Mouse (Mus musculus): ENCODE results near the gene Sugp1. TPM values are rescaled to one million over a fixed set of nuclear protein-coding genes. Genes with fewer than 3 reads are reported as not detected.

Gene Sugp1
- polyA plus RNA-seq, 1 experiment from 2014 or later = 34.1 TPM

GRCm38 (mm10) chr8:70111192-70111795 is 68.7 kb downstream of the Sugp1 start:
- Histone ChIP-seq H3K27ac (no peak overlapping the region), H3K36me3 (ENCODE audit: inconsistent target) (no peaks in the 10 kb centered on the region), H3K4me3 (ENCODE audit: inconsistent target) (no peak overlapping the region), H3K79me2 (ENCODE audit: inconsistent target) (no peaks in the 10 kb centered on the region)
- WGBS (ENCODE audit: missing documents) = 62% methylated on average over 23 of the region's 23 CpGs

GRCm38 (mm10) chr8:70112401-70113016 is 69.9 kb downstream of the Sugp1 start:
- Histone ChIP-seq H3K36me3 (ENCODE audit: inconsistent target) (no peaks in the 10 kb centered on the region), H3K27ac (no peak overlapping the region), H3K4me3 (ENCODE audit: inconsistent target) (no peak overlapping the region), H3K79me2 (ENCODE audit: inconsistent target) (no peaks in the 10 kb centered on the region)
- 11% methylated on average over 43 of the region's 43 CpGs for WGBS (ENCODE audit: missing documents)

GRCm38 (mm10) chr8:70114488-70114887 is 71.9 kb downstream of the Sugp1 start:
- no peaks in the 10 kb centered on the region for H3K79me2 ChIP-seq (ENCODE audit: inconsistent target)
- no peak overlapping the region for H3K4me3 ChIP-seq (ENCODE audit: inconsistent target)
- H3K27ac ChIP-seq = no peak overlapping the region
- WGBS (ENCODE audit: missing documents) = 3% methylated on average over 6 of the region's 6 CpGs
- no peaks in the 10 kb centered on the region for H3K36me3 ChIP-seq (ENCODE audit: inconsistent target)

- Histone ChIP-seq H3K36me3 (ENCODE audit: inconsistent target) (no peaks in the 10 kb centered on the region), H3K4me3 (ENCODE audit: inconsistent target) (no peak overlapping the region), H3K79me2 (ENCODE audit: inconsistent target) (no peaks in the 10 kb centered on the region), H3K27ac (no peak overlapping the region)
- WGBS (ENCODE audit: missing documents) = 74% methylated on average over 13 of the region's 13 CpGs
Observed at GRCm38 (mm10) chr8:70114892-70115291, 72.3 kb downstream of the Sugp1 start.

GRCm38 (mm10) chr8:70117611-70118010 is 75.0 kb downstream of the Sugp1 start:
- no peaks in the 10 kb centered on the region for H3K36me3 ChIP-seq (ENCODE audit: inconsistent target)
- H3K4me3 ChIP-seq (ENCODE audit: inconsistent target) = no peak overlapping the region
- no peak overlapping the region for H3K27ac ChIP-seq
- 11% methylated on average over 9 of the region's 9 CpGs for WGBS (ENCODE audit: missing documents)
- H3K79me2 ChIP-seq (ENCODE audit: inconsistent target) = no peaks in the 10 kb centered on the region

- no peak overlapping the region for H3K27ac ChIP-seq
- 12% methylated on average over 15 of the region's 17 CpGs for WGBS (ENCODE audit: missing documents)
- no peak overlapping the region for H3K4me3 ChIP-seq (ENCODE audit: inconsistent target)
- H3K79me2 ChIP-seq (ENCODE audit: inconsistent target) = no peaks in the 10 kb centered on the region
- no peaks in the 10 kb centered on the region for H3K36me3 ChIP-seq (ENCODE audit: inconsistent target)
Observed at GRCm38 (mm10) chr8:70118726-70119700, 76.4 kb downstream of the Sugp1 start.

GRCm38 (mm10) chr8:70120667-70121066 is 78.1 kb downstream of the Sugp1 start, which contains the start of gene Ncan:
TSS of gene Ncan (minus strand) at chr8:70120873.
- Histone ChIP-seq H3K36me3 (ENCODE audit: inconsistent target) (no peaks in the 10 kb centered on the region), H3K79me2 (ENCODE audit: inconsistent target) (no peaks in the 10 kb centered on the region), H3K4me3 (ENCODE audit: inconsistent target) (no peak within 1 kb of the TSS), H3K27ac (no peak within 1 kb of the TSS)
- WGBS (ENCODE audit: missing documents) = 10% methylated on average over 15 of the region's 19 CpGs

Other genes with a start within 250 kb of the Sugp1 start
- gene Gmip, start 234.1 kb upstream of the Sugp1 start, polyA plus RNA-seq (2018) = 53.5 to 77.1 TPM (median 60.5 TPM) in 3 replicates
- gene Lpar2, start 220.4 kb upstream of the Sugp1 start, polyA plus RNA-seq (2018) = 0.36 to 0.38 TPM (median 0.37 TPM) in 3 replicates
- gene Pbx4, start 210.3 kb upstream of the Sugp1 start, polyA plus RNA-seq (2018) = 0.34 TPM in 1 of 3 replicates, not detected in the others
- gene Cilp2, start 155.1 kb upstream of the Sugp1 start, polyA plus RNA-seq (2018) = not detected in 3 replicates
- gene Tssk6, start 140.6 kb upstream of the Sugp1 start, polyA plus RNA-seq (2018) = 0.22 to 0.84 TPM in 2 of 3 replicates, not detected in the other
- gene Ndufa13, start 140.3 kb upstream of the Sugp1 start, polyA plus RNA-seq (2018) = 46.3 to 85.8 TPM (median 78.8 TPM) in 3 replicates
- 0.68 TPM in 1 of 3 replicates, not detected in the others for gene Yjefn3, start 140.1 kb upstream of the Sugp1 start, polyA plus RNA-seq (2018)
- 38.2 to 65.2 TPM (median 54.8 TPM) in 3 replicates for gene Gatad2a, start 46.4 kb upstream of the Sugp1 start, polyA plus RNA-seq (2018)
- gene Mau2, start 79 bp upstream of the Sugp1 start, polyA plus RNA-seq (2018) = 11.9 to 29.5 TPM (median 18.7 TPM) in 3 replicates
- 0.10 TPM in 1 of 3 replicates, not detected in the others for gene Tm6sf2, start 30.1 kb downstream of the Sugp1 start, polyA plus RNA-seq (2018)
- 0.03 TPM in 1 of 3 replicates, not detected in the others for gene Hapln4, start 40.6 kb downstream of the Sugp1 start, polyA plus RNA-seq (2018)
- gene Ncan, start 78.1 kb downstream of the Sugp1 start, polyA plus RNA-seq (2018) = not detected in 3 replicates
- 18.4 to 44.2 TPM (median 25.7 TPM) in 3 replicates for gene Nr2c2ap, start 88.5 kb downstream of the Sugp1 start, polyA plus RNA-seq (2018)
- 4.5 to 7.7 TPM (median 7.3 TPM) in 3 replicates for gene Rfxank, start 96.3 kb downstream of the Sugp1 start, polyA plus RNA-seq (2018)
- 31.7 to 53.1 TPM (median 41.2 TPM) in 3 replicates for gene Borcs8, start 96.7 kb downstream of the Sugp1 start, polyA plus RNA-seq (2018)
- gene Mef2b, start 96.9 kb downstream of the Sugp1 start, polyA plus RNA-seq (2018) = not detected in 3 replicates
- gene Tmem161a, start 129.5 kb downstream of the Sugp1 start, polyA plus RNA-seq (2018) = 11.2 to 20.0 TPM (median 16.3 TPM) in 3 replicates
- 1.1 to 1.2 TPM (median 1.1 TPM) in 3 replicates for gene Slc25a42, start 169.5 kb downstream of the Sugp1 start, polyA plus RNA-seq (2018)
- gene Sugp2, start 191.4 kb downstream of the Sugp1 start, polyA plus RNA-seq (2018) = 4.7 to 13.3 TPM (median 13.0 TPM) in 3 replicates
- 1.4 to 8.6 TPM (median 4.8 TPM) in 3 replicates for gene Armc6, start 191.7 kb downstream of the Sugp1 start, polyA plus RNA-seq (2018)
- gene Homer3, start 240.0 kb downstream of the Sugp1 start, polyA plus RNA-seq (2018) = 26.3 to 47.9 TPM (median 46.2 TPM) in 3 replicates

Measured in macrophage (primary cell).